Mouse (Mus musculus): ENCODE measurements around the gene Tacc2.

DNA sequence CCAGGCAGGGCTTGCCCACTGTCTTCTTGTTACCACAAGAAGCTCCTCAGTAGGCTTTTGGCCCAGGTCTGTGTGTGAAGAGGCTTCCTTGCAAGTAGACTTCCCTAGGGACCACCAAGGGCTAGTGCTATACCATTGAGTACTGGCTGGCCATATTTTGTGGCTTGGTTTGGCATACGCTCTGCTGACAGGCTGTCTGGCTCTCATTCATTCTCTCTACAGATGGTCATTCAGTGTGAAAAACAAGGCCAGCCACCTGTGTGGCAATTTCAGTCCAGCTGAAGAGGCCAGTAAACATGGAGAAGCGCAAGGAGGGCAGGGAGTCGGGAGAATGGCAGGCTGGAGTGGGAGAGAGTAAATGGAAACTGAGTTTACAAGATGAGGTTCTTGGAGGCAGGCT, 138.2 kb downstream of the Tacc2 start:
- no peak for TF ChIP-seq CTCF (IDR thresholded peaks at IDR 0.05; ENCODE audit: low read depth)
- TF ChIP-seq EP300 (IDR thresholded peaks at IDR 0.05; ENCODE audit: low read depth): no peak
